Mouse (Mus musculus): Measurements from ENCODE around the gene Mvp.

GRCm38 (mm10) chr7:127011051-127011450, 3.4 kb downstream of the Mvp start:
- TF ChIP-seq KAT2A (conservative IDR thresholded peaks at IDR 0.05; ENCODE audit: low read depth, low read length) (no peak), GATA1 (IDR thresholded peaks at IDR 0.05; ENCODE audit: low read depth, low read length) (no peak), USF1 (IDR thresholded peaks at IDR 0.05; ENCODE audit: low read depth, low read length) (no peak), CTCF (IDR thresholded peaks at IDR 0.05 in 2 of 3, conservative IDR thresholded peaks at IDR 0.05 in 1 of 3; ENCODE audit: control insufficient read depth in 1 of 3, insufficient read depth in 1 of 3, low read depth in 2 of 3, low read length in 3 of 3, poor library complexity in 1 of 3, severe bottlenecking in 1 of 3) (no peak), ZKSCAN1 (IDR thresholded peaks at IDR 0.05; ENCODE audit: low read depth, low read length) (no peak), RCOR1 (IDR thresholded peaks at IDR 0.05; ENCODE audit: low read depth, low read length) (no peak), MXI1 (IDR thresholded peaks at IDR 0.05; ENCODE audit: low read depth, low read length) (no peak)
